In genomic region chr5:34538527-34538926, GRCm38 (mm10) we compare ENCODE assay signal across 8 mouse cellular contexts. TPM values are rescaled to one million over a fixed set of nuclear protein-coding genes. Genes with fewer than 3 reads are reported as not detected.
DNase-seq lines count a peak whose midpoint lies in the region; ATAC-seq and TF ChIP-seq lines count a peak whose summit lies in the region.

No protein-coding gene starts in this region.

- no peak overlapping the region for H3K27ac ChIP-seq in intestine, embryonic 14.5 days (ENCODE audit: low read depth)
- no peak overlapping the region for H3K27ac ChIP-seq in intestine, embryonic 15.5 days
- H3K27ac ChIP-seq in MEL (ENCODE audit: control insufficient read depth, low read depth, low read length), result no peak overlapping the region
- no peak overlapping the region for H3K27ac ChIP-seq in liver, embryonic 11.5 days (ENCODE audit: low read depth, low read length)
- H3K27ac ChIP-seq in heart, embryonic 11.5 days (ENCODE audit: low read depth, low read length), result no peak overlapping the region

- H3K4me2 ChIP-seq in intestine, embryonic 14.5 days (ENCODE audit: low read length), result no peak overlapping the region
- H3K4me2 ChIP-seq in intestine, embryonic 15.5 days (replicated peaks), result no peak overlapping the region
- no peak overlapping the region for H3K4me2 ChIP-seq in liver, embryonic 11.5 days
- no peak overlapping the region for H3K4me2 ChIP-seq in heart, embryonic 11.5 days

- peak; percentile 58 for DNase-seq in intestine, embryonic 14.5 days (ENCODE audit: low spot score)
- DNase-seq in MEL (ENCODE audit: low read depth, low spot score), result peak; percentile 64
- DNase-seq in liver, embryonic 11.5 days (ENCODE audit: low spot score), result no peak
- DNase-seq in spleen, postnatal 36 days (ENCODE audit: low spot score in 2 of 2), result peak; percentile 82 to 87
- DNase-seq in right cerebral cortex, postnatal 10 days (ENCODE audit: low spot score in 2 of 2), result no peak
- DNase-seq in cerebellum, postnatal 36 days, result no peak

- no peaks in the 10 kb centered on the region for H3K4me1 ChIP-seq in intestine, embryonic 14.5 days (replicated peaks; ENCODE audit: control insufficient read depth, insufficient read depth, low read length)
- H3K4me1 ChIP-seq in intestine, embryonic 15.5 days (replicated peaks), result 0 out of 2 replicates have a peak, but pooled peaks cover 3% of the 10 kb centered on the region
- H3K4me1 ChIP-seq in MEL (ENCODE audit: control insufficient read depth in 1 of 2, insufficient read depth in 2 of 2, low read length in 2 of 2), result peaks cover 3 to 8% of the 10 kb centered on the region in 2 experiments; a peak in 3 of 4 replicates
- 0 out of 2 replicates have a peak, but pooled peaks cover 6% of the 10 kb centered on the region for H3K4me1 ChIP-seq in liver, embryonic 11.5 days (replicated peaks; ENCODE audit: control insufficient read depth, insufficient read depth, low read length)
- peaks cover 6% of the 10 kb centered on the region; the same call in 1 of the 2 replicates for H3K4me1 ChIP-seq in heart, embryonic 11.5 days (ENCODE audit: control insufficient read depth, insufficient read depth, low read length)

- no peaks in the 10 kb centered on the region for H3K36me3 ChIP-seq in intestine, embryonic 14.5 days (ENCODE audit: control insufficient read depth, insufficient read depth, low read length)
- no peaks in the 10 kb centered on the region for H3K36me3 ChIP-seq in intestine, embryonic 15.5 days
- peaks cover 0 to 4% of the 10 kb centered on the region in 2 experiments; a peak in 1 of 4 replicates for H3K36me3 ChIP-seq in MEL (ENCODE audit: control insufficient read depth in 1 of 2, insufficient read depth in 2 of 2, low read length in 2 of 2)
- no peaks in the 10 kb centered on the region for H3K36me3 ChIP-seq in liver, embryonic 11.5 days (ENCODE audit: control insufficient read depth, insufficient read depth, low read length)
- H3K36me3 ChIP-seq in heart, embryonic 11.5 days (ENCODE audit: control insufficient read depth, insufficient read depth, low read length), result no peaks in the 10 kb centered on the region

- no peak for ATAC-seq in intestine, embryonic 14.5 days (replicated peaks; ENCODE audit: low FRiP score, low TSS enrichment, low read depth)
- ATAC-seq in intestine, embryonic 15.5 days, result no peak
- ATAC-seq in liver, embryonic 11.5 days (replicated peaks; ENCODE audit: low FRiP score), result 0 out of 2 replicates have a peak, but pooled peaks have one; percentile 27
- ATAC-seq in heart, embryonic 11.5 days (replicated peaks; ENCODE audit: insufficient number of reproducible peaks, low FRiP score, low TSS enrichment), result no peak

- no peaks in the 10 kb centered on the region for H3K27me3 ChIP-seq in intestine, embryonic 14.5 days (replicated peaks; ENCODE audit: control insufficient read depth, insufficient read depth, low read length)
- H3K27me3 ChIP-seq in intestine, embryonic 15.5 days (replicated peaks), result no peaks in the 10 kb centered on the region
- no peaks in the 10 kb centered on the region for H3K27me3 ChIP-seq in MEL (ENCODE audit: control insufficient read depth in 1 of 2, insufficient read depth in 2 of 2, low read length in 2 of 2)
- H3K27me3 ChIP-seq in liver, embryonic 11.5 days (replicated peaks; ENCODE audit: control insufficient read depth, insufficient read depth, low read length), result no peaks in the 10 kb centered on the region
- no peaks in the 10 kb centered on the region for H3K27me3 ChIP-seq in heart, embryonic 11.5 days (ENCODE audit: control insufficient read depth, insufficient read depth, low read length)

- TF ChIP-seq RAD21 in MEL (IDR thresholded peaks at IDR 0.05; ENCODE audit: low read depth, low read length), result peak; percentile 34

- H3K9ac ChIP-seq in intestine, embryonic 14.5 days (ENCODE audit: low read length), result no peak overlapping the region
- H3K9ac ChIP-seq in intestine, embryonic 15.5 days, result no peak overlapping the region
- H3K9ac ChIP-seq in MEL (ENCODE audit: control insufficient read depth, low read depth, low read length, poor library complexity, severe bottlenecking), result no peak overlapping the region
- no peak overlapping the region for H3K9ac ChIP-seq in liver, embryonic 11.5 days (ENCODE audit: low read depth, low read length)
- H3K9ac ChIP-seq in heart, embryonic 11.5 days (ENCODE audit: low read depth, low read length), result no peak overlapping the region

- no peaks in the 10 kb centered on the region for H3K79me2 ChIP-seq in MEL (ENCODE audit: control insufficient read depth, insufficient read depth, low read length, poor library complexity)

- H3K9me3 ChIP-seq in intestine, embryonic 14.5 days (ENCODE audit: control insufficient read depth, low read length), result no peaks in the 10 kb centered on the region
- H3K9me3 ChIP-seq in intestine, embryonic 15.5 days, result no peaks in the 10 kb centered on the region
- H3K9me3 ChIP-seq in MEL (replicated peaks; ENCODE audit: insufficient read depth, low read length), result no peaks in the 10 kb centered on the region
- H3K9me3 ChIP-seq in liver, embryonic 11.5 days (ENCODE audit: control insufficient read depth, low read length), result no peaks in the 10 kb centered on the region
- H3K9me3 ChIP-seq in heart, embryonic 11.5 days (replicated peaks; ENCODE audit: control insufficient read depth, low read length), result no peaks in the 10 kb centered on the region

- no peak overlapping the region for H3K4me3 ChIP-seq in intestine, embryonic 14.5 days (ENCODE audit: low read depth, low read length)
- H3K4me3 ChIP-seq in intestine, embryonic 15.5 days (replicated peaks), result no peak overlapping the region
- no peak overlapping the region for H3K4me3 ChIP-seq in MEL (ENCODE audit: control insufficient read depth in 1 of 2, insufficient read depth in 1 of 2, low read depth in 2 of 2, low read length in 2 of 2)
- no peak overlapping the region for H3K4me3 ChIP-seq in liver, embryonic 11.5 days (ENCODE audit: low read depth, low read length)
- no peak overlapping the region for H3K4me3 ChIP-seq in heart, embryonic 11.5 days (ENCODE audit: low read depth, low read length)

- WGBS in intestine, embryonic 14.5 days, result 26% methylated on average over 5 of the region's 5 CpGs
- 26% methylated on average over 5 of the region's 5 CpGs for WGBS in intestine, embryonic 15.5 days
- 34% methylated on average over 5 of the region's 5 CpGs for WGBS in liver, embryonic 11.5 days
- WGBS in heart, embryonic 11.5 days (ENCODE audit: insufficient replicate concordance), result 24% methylated on average over 5 of the region's 5 CpGs

- TF ChIP-seq EP300 in MEL (IDR thresholded peaks at IDR 0.05; ENCODE audit: low read depth in 1 of 2, low read length in 2 of 2), result no peak

- no peak for TF ChIP-seq POLR2A in MEL (IDR thresholded peaks at IDR 0.05; ENCODE audit: control insufficient read depth in 1 of 2, insufficient read depth in 1 of 2, low read depth in 1 of 2, low read length in 2 of 2, poor library complexity in 1 of 2)

- peak; percentile 34 to 74 (median 65) for TF ChIP-seq CTCF in MEL (IDR thresholded peaks at IDR 0.05 in 2 of 3, conservative IDR thresholded peaks at IDR 0.05 in 1 of 3; ENCODE audit: control insufficient read depth in 1 of 3, insufficient read depth in 1 of 3, low read depth in 2 of 3, low read length in 3 of 3, poor library complexity in 1 of 3, severe bottlenecking in 1 of 3)

TF ChIP-seq in MEL, 35 proteins besides CTCF, POLR2A, EP300 and RAD21:
- TF ChIP-seq ETS1 (IDR thresholded peaks at IDR 0.05; ENCODE audit: low read depth, low read length), result no peak
- TF ChIP-seq SMC3 (IDR thresholded peaks at IDR 0.05; ENCODE audit: low read depth, low read length), result peak; percentile 61
- TF ChIP-seq USF1 (IDR thresholded peaks at IDR 0.05; ENCODE audit: low read depth, low read length), result no peak
- peak; percentile 50 for TF ChIP-seq ZC3H11A (IDR thresholded peaks at IDR 0.05; ENCODE audit: low read depth, low read length)
- TF ChIP-seq TBP (IDR thresholded peaks at IDR 0.05; ENCODE audit: low read depth, low read length), result no peak
- TF ChIP-seq UBTF (IDR thresholded peaks at IDR 0.05; ENCODE audit: borderline replicate concordance, insufficient read depth, low read depth, low read length), result no peak
- no peak for TF ChIP-seq NELFE (IDR thresholded peaks at IDR 0.05; ENCODE audit: low read depth, low read length)
- TF ChIP-seq BHLHE40 (IDR thresholded peaks at IDR 0.05; ENCODE audit: borderline replicate concordance, low read depth, low read length), result no peak
- TF ChIP-seq E2F4 (IDR thresholded peaks at IDR 0.05; ENCODE audit: borderline replicate concordance, low read depth, low read length), result no peak

RNA-seq across cellular contexts. Expression of gene Sh3bp2, which starts 12.9 kb away (rescaled TPM):
- polyA plus RNA-seq in intestine, embryonic 14.5 days (2014; fragmentation: Nextera tagmentation; extraction: Ambion mirVana), result 5.7 and 7.7 TPM in 2 replicates
- 4.5 and 6.2 TPM in 2 replicates for polyA plus RNA-seq in intestine, embryonic 15.5 days (2015; fragmentation: Nextera tagmentation; extraction: Ambion mirVana)
- total RNA-seq in MEL (2012; rRNA removed), result 7.1 and 7.9 TPM in 2 replicates
- 10 to 100 TPM in 1 of 2 experiments, not detected in 1; 12.0 TPM for polyA plus RNA-seq in MEL (2012; ENCODE audit: insufficient read depth in 1 of 2, insufficient read length in 2 of 2, low read depth in 1 of 2, low replicate concordance in 2 of 2, missing spikeins in 1 of 2)
- polyA plus RNA-seq in liver, embryonic 11.5 days (2014; fragmentation: Nextera tagmentation; extraction: Ambion mirVana), result 5.2 and 8.4 TPM in 2 replicates
- polyA plus RNA-seq in heart, embryonic 11.5 days (2014; fragmentation: Nextera tagmentation; extraction: Ambion mirVana), result 4.2 and 5.2 TPM in 2 replicates

RNA-seq across cellular contexts. Expression of gene Tnip2, which starts 24.7 kb away (rescaled TPM):
- polyA plus RNA-seq in intestine, embryonic 14.5 days (2014; fragmentation: Nextera tagmentation; extraction: Ambion mirVana), result 12.9 and 19.4 TPM in 2 replicates
- polyA plus RNA-seq in intestine, embryonic 15.5 days (2015; fragmentation: Nextera tagmentation; extraction: Ambion mirVana), result 14.4 and 16.2 TPM in 2 replicates
- total RNA-seq in MEL (2012; rRNA removed), result 22.5 and 27.0 TPM in 2 replicates
- polyA plus RNA-seq in MEL (2012; ENCODE audit: insufficient read depth in 1 of 2, insufficient read length in 2 of 2, low read depth in 1 of 2, low replicate concordance in 2 of 2, missing spikeins in 1 of 2), result 10 to 100 TPM; 30.6 to 89.4 TPM
- 12.3 and 12.8 TPM in 2 replicates for polyA plus RNA-seq in liver, embryonic 11.5 days (2014; fragmentation: Nextera tagmentation; extraction: Ambion mirVana)
- 12.7 and 14.2 TPM in 2 replicates for polyA plus RNA-seq in heart, embryonic 11.5 days (2014; fragmentation: Nextera tagmentation; extraction: Ambion mirVana)

RNA-seq across cellular contexts. Expression of gene Add1, which starts 34.9 kb away (rescaled TPM):
- polyA plus RNA-seq in intestine, embryonic 14.5 days (2014; fragmentation: Nextera tagmentation; extraction: Ambion mirVana), result 183 and 184 TPM in 2 replicates
- 141 and 149 TPM in 2 replicates for polyA plus RNA-seq in intestine, embryonic 15.5 days (2015; fragmentation: Nextera tagmentation; extraction: Ambion mirVana)
- total RNA-seq in MEL (2012; rRNA removed), result 54.6 and 79.3 TPM in 2 replicates
- polyA plus RNA-seq in MEL (2012; ENCODE audit: insufficient read depth in 1 of 2, insufficient read length in 2 of 2, low read depth in 1 of 2, low replicate concordance in 2 of 2, missing spikeins in 1 of 2), result 100 to 1,000 TPM in 1 of 2 experiments, not detected in 1; 127 TPM
- polyA plus RNA-seq in liver, embryonic 11.5 days (2014; fragmentation: Nextera tagmentation; extraction: Ambion mirVana), result 170 and 186 TPM in 2 replicates
- 166 and 173 TPM in 2 replicates for polyA plus RNA-seq in heart, embryonic 11.5 days (2014; fragmentation: Nextera tagmentation; extraction: Ambion mirVana)

Comparison
In these comparisons a context has a peak if more than half of its experiments do, and no peak if none do; other contexts are left out.
1. DNase-seq: peak in intestine, embryonic 14.5 days (single experiment), MEL (single experiment) and spleen, postnatal 36 days (2 of 2); none in liver, embryonic 11.5 days (single experiment), right cerebral cortex, postnatal 10 days (0 of 2) and cerebellum, postnatal 36 days (0 of 2).